Mouse (Mus musculus) spleen, adult 12 weeks (tissue): ENCODE measurements around the gene Wdr43.
"Not testable (repeated sequence)": the region's sequence is repeated elsewhere in the genome, so short reads cannot be mapped to it uniquely, and the experiment has no call there.

ENCODE experiments used
- DNase-seq: peaks from one replicate; pipeline ENCODE4 v3.0.0; 2022; ENCODE audit warnings: low spot score

Gene Wdr43

GRCm38 (mm10) chr17:71615638-71616318 lies at the start of gene Wdr43:
Gene Wdr43, plus strand, starts transcription at chr17:71615895.
- peak; percentile 90 for DNase-seq

GRCm38 (mm10) chr17:71579176-71579705 lies 36.5 kb upstream of the Wdr43 start:
- DNase-seq: no peak

- peak; percentile 7 for DNase-seq
Observed at GRCm38 (mm10) chr17:71597881-71598658, 17.6 kb upstream of the Wdr43 start.

GRCm38 (mm10) chr17:71598659-71599554 lies 16.8 kb upstream of the Wdr43 start:
- peak; percentile 83 for DNase-seq

- no peak for DNase-seq
Observed at GRCm38 (mm10) chr17:71616319-71617032, 781 bp downstream of the Wdr43 start.

- no peak for DNase-seq
Observed at GRCm38 (mm10) chr17:71617033-71617362, 1.3 kb downstream of the Wdr43 start.

GRCm38 (mm10) chr17:71617974-71618373 lies 2.3 kb downstream of the Wdr43 start:
- DNase-seq: no peak

- DNase-seq: no peak
Observed at GRCm38 (mm10) chr17:71631806-71632205, 16.1 kb downstream of the Wdr43 start.

- no peak for DNase-seq
Observed at GRCm38 (mm10) chr17:71633350-71633749, 17.7 kb downstream of the Wdr43 start.

- DNase-seq: no peak
Observed at GRCm38 (mm10) chr17:71636786-71637185, 21.1 kb downstream of the Wdr43 start.

GRCm38 (mm10) chr17:71637750-71638265 lies 22.1 kb downstream of the Wdr43 start:
- DNase-seq: no peak

- not testable (repeated sequence) for DNase-seq
Observed at GRCm38 (mm10) chr17:71639056-71639455, 23.4 kb downstream of the Wdr43 start.

GRCm38 (mm10) chr17:71640421-71641085 lies 24.9 kb downstream of the Wdr43 start:
- no peak for DNase-seq

- no peak for DNase-seq
Observed at GRCm38 (mm10) chr17:71642190-71642589, 26.5 kb downstream of the Wdr43 start.

- no peak for DNase-seq
Observed at GRCm38 (mm10) chr17:71650011-71650410, 34.3 kb downstream of the Wdr43 start.

- no peak for DNase-seq
Observed at GRCm38 (mm10) chr17:71652495-71652894, 36.8 kb downstream of the Wdr43 start.

- DNase-seq: no peak
Observed at GRCm38 (mm10) chr17:71652934-71653333, 37.2 kb downstream of the Wdr43 start.

- DNase-seq: no peak
Observed at GRCm38 (mm10) chr17:71657521-71657920, 41.8 kb downstream of the Wdr43 start.

GRCm38 (mm10) chr17:71658666-71659065 lies 43.0 kb downstream of the Wdr43 start:
- no peak for DNase-seq

- DNase-seq: no peak
Observed at GRCm38 (mm10) chr17:71660390-71660789, 44.7 kb downstream of the Wdr43 start.

GRCm38 (mm10) chr17:71662751-71663250 lies 47.1 kb downstream of the Wdr43 start:
- peak; percentile 33 for DNase-seq
